Mouse (Mus musculus): Measurements from ENCODE around the gene St6galnac5.

The St6galnac5 gene

DNA sequence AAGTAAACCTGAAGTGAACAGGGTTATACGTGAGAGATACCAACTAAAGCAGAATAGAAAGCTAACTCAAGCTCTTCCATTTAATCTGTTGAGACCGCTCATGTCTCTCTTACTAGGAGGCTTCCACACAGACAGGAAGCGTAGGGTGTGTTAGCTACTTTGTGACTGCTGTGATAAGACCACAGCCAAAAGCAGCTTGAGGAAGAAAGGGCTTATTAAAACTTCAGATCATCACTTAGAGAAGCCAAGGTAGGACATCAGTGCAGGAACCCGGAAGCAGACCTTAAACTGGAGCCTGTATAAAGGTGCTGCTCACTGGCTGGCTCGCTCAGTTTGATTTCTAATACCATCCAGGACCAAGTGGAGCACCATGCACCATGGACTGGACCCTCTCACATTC lies 31.7 kb downstream of the St6galnac5 start:
- DNase-seq (ENCODE audit: low spot score in 2 of 2): no peak

DNA sequence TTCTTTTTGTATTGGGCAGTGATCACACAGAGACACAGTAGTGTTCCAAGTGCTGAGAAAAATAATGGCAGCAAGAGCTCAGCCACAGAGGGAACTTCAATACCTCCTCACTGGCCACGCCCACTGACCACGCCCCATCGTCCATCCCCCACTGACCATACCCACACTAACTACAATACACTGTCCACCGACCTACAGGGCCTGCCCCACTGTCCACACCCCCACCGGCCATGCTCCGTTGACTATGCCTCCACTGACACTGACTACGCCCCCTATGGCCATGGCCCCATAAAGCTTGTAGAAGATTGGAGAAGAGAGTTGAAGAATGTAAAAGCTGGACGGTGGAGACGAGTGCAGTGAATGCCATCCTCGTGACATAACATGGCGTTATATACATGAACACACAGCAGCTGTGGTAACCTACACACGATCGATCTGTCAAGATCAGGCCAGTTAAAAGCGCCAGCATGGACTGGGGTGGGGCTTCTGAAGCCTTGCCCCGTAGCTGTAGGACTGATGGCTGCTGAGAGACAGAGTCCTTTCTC lies 32.7 kb downstream of the St6galnac5 start:
- no peak for DNase-seq (ENCODE audit: low spot score in 2 of 2)

DNA sequence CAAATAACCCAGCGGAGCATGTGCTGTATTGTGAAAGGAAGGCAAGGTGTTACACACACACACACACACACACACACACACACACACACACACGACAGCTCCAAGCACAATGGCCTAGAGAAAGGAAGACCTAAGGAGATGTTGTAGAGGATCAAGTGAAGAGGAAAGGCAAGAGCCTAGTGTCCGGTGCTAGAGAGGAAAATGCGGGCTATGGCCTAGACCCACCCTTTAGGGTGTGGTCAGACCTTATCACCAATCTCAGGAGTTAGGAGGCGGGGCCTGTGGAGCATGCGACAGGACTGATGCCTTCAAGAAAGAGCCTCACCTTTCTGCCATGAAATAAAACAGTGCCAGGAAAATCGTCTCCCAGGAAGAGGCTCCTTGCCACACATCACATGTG lies 33.5 kb downstream of the St6galnac5 start:
- DNase-seq (ENCODE audit: low spot score in 2 of 2): no peak

DNA sequence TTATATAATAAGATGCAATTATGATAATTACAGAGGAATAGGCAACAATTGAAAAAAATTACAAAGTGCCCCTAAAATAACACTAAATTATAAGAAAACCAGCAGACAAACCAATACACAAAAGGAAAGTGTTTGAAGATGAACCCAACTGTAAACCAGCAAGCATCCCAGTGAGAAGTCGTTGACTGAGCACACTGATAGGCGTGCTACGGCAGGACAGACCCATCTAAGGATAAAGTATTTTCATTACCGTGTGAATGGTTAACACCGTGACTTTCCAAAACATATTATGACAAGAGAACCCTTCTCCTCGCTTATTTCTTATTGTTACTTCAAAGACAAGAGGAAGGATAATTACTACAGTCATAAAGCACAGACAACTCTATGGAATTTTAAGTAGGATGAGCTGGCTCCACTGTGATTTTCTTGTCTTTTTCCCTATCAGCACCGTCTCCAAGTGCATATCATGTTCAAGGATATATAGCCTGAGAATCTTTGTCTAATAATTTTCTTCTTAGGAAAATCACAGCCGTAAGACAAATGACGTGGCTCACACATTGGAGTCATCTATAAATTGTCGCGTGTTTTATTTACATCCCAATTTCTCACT lies 34.9 kb downstream of the St6galnac5 start:
- no peak for DNase-seq (ENCODE audit: low spot score in 2 of 2)

DNA sequence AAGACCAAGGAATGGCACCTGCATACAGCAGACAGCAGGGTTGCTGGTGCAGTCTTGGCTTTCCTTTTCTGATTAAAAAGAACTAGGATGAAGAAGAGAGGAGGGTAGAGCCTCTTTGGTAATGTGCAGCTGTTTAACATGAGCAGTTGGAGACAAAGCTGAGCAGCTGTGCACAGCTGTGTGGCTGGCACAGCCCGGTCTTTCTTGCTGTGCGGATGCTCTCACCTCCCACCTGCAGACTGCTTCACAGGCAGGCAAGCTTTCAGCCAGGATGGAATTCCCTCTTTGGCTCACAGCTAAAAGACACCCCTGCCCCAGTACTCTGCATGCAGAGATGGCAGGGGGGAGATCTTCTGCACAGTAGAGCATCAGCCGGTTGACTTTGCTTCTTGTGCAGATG lies 37.3 kb downstream of the St6galnac5 start:
- no peak for DNase-seq (ENCODE audit: low spot score in 2 of 2)

DNA sequence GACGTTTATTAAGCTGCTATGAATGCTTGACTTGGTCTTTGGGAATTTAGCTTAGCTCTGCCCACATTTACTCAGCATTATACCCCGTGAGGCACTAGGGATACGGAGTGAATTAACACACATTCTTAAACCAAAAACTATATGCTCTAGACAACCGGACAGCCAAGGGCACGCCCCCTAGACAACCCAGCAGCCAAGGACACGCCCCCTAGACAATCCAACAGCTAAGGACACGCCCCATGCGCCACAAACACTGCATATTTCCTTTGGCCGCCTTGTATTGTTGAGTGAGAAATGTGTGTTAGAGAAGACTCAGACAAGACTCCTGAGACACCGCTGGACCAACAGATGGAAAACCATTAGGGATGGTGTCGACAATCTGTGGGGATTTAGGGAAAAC lies 39.1 kb downstream of the St6galnac5 start:
- DNase-seq (ENCODE audit: low spot score in 2 of 2): no peak

DNA sequence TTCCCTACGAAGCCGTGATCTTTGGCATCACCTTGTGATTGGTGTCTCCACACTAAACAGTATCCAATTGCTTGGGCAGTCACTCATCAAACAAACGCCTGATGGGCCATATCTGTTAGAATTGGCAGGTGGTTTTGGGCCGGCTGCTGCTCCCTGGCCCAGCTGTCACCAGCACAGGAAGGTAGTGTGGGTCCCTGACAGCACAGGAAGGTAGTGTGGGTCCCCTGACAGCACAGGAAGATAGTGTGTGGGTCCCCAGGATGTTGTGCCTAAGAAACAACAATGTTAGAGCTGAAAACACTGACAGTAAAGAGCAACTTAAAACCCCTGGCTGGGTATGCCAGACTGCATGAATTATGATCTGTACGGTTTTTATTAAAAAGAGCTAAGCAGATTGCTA lies 40.4 kb downstream of the St6galnac5 start:
- DNase-seq (ENCODE audit: low spot score in 2 of 2): no peak

DNA sequence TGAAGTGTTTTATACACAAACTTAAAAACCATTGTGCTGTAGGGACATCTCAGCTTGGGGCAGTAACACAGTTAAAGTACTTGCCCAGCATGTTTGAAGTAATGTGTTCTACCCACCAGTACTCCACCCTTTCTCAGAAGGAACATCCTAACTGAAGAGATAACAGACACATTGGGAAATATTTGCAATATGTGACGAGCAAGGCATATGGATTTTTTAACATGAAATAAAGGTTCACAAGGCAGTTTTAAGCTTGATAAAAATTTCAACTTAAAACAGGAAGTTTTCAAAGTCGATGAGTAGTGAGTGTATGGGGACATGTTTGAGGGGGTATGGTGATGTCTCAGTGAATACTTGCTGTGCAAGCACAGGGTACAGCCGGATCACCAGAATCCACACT lies 45.7 kb downstream of the St6galnac5 start:
- DNase-seq (ENCODE audit: low spot score in 2 of 2): no peak

DNA sequence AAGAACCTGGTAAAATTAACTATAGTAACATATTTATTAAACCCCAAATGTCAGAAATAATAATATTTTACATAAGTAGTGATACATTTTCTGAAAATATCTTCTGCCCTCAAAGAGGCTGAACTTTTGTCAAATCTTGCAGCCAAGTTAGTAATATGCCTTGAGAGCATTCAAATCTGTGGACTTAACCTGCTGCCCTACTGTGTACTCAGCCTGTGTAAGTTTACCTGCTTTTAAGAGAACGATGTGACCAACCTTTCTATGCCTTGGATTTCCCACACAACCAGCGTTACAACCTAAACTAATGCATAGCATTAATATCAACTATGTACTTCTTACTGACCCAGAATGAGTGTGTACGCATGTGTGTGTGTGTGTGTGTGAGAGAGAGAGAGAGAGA lies 48.3 kb downstream of the St6galnac5 start:
- no peak for DNase-seq (ENCODE audit: low spot score in 2 of 2)

DNA sequence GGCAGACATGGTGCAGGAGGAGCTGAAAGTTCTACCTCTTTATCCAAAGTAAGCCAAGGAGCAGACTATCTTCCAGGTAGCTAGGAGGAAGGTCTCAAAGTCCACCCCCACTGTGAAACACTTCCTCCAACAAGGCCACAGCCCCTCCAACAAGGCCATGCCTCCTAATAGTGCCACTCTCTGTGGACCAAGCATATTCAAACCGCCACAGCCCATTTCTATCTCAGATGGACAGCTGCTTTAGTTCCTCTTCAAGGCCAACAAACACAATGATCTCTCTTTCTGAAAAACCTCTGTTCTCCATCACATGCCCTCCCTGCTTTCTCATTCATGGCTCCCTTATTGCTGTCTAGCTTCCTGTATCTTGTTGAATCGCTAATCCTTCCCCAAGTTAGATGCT lies 49.5 kb downstream of the St6galnac5 start:
- DNase-seq (ENCODE audit: low spot score in 2 of 2): no peak

DNA sequence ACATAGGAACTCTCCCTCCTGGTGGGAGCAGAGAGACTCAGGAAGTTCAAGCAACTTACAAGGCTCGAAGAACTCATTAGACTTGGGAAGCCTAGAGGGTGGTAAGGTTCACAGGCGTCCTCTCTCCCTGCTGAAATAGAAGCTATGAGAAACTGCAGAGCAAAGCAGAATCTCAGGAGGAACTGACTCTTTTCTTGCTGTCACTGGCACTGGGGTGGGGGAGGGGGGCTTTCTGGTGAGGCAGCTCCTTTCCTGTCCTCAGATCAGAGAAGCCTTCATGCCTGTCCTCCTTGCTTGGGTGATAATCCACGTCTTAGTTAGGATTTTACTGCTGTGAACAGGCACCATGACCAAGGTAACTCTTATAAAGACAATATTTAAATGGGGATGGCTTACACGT lies 50.0 kb downstream of the St6galnac5 start:
- DNase-seq (ENCODE audit: low spot score in 2 of 2): no peak

DNA sequence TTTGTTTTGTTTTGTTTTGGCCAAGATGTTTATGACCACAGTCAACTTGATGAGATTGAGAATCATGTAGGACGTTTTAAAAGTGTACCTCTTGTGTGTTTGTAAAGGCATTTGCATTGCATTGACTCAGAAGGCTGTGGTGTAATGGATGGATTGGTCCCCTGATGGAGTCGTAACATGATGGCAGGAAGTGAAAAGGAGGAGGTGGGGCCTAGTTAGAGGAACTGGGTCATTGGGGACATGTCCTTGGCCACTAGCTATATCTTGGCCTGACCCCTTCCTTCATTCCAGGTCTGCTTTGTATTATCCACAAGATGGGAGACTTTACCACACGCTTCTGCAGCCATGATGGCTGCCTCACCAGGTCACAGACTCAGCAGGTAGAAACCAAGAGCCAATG lies 50.7 kb downstream of the St6galnac5 start:
- no peak for DNase-seq (ENCODE audit: low spot score in 2 of 2)

DNA sequence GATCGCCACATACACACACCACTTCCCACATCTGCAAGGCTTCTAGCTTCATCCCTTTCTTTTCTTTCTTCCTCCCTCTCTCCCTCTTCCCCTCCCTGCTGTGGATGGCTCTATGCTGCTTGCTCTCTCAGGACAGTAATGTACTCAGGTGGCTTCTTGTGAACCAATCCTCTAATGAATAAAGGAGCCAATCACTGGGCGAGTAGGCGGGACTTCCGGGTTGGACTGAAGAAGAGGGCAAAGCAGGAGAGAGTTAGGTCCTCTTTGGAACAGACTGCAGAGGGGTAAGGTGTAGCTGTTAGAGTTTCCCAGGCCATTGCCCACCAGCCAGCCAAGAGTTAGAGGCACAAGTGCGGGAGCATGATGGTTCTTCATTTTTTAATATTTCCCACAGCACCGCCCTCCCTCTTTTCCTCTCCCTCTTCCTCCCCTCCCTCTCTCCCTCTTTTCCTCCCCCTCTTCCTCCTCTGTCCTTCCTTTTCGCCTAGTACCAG lies 52.2 kb downstream of the St6galnac5 start:
- DNase-seq (ENCODE audit: low spot score in 2 of 2): no peak

DNA sequence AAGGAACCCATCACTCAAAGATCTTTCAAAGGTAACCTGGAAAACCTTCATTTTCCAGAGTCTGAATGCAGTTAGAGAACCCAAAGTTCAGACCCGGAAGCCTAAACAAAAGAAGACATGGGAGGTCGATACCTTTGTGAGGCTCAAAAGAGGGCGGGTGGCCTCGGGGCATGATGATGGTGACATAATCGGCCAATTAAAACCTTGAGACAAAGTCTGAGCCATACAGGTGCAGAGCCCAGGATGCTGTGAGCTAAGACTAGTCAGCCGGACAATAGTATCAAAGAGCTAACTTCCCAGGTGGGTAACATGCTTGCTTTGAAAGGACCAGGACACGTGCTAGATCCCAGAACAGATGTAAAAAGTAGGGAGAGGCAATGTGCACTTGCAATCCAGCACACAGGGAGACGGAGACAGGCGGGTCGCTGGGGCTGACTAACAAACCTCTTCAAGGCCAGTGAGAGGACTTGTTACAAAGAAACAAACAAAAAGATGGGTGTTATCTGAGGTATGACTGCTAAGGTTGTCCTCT lies 52.7 kb downstream of the St6galnac5 start:
- no peak for DNase-seq (ENCODE audit: low spot score in 2 of 2)

DNA sequence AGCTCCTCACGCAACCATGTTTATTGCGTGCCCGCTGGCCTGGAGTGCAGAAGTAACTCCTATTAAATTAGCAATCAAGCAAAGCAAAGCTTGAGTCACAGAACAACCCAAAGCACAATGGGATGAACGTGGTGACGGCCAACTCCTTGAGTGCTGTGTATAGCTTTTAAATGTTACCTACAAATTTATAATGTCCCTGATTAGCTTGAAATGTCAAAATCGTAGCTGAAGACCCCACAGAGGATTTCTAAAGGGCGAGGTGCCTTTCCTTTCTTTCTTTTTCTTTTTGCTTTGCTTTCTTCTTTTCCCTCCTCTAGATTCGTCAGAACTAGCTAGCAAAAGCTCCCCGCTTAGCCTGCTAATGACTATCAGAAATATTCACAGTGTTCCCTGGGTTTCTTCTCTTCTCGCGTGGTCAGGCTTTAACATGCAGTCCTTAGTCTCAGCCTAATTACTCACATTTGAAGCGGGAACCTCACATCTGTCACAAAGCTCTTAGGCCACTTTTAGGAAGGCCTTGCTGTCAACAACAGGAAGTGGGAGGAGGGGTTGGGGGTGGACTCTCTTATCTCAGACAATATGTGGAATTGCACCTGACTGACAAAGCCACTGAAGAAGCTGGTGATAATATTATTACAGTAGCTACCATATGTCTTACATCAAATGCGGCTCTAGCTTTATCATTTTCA lies 53.6 kb downstream of the St6galnac5 start:
- DNase-seq (ENCODE audit: low spot score in 2 of 2): no peak

DNA sequence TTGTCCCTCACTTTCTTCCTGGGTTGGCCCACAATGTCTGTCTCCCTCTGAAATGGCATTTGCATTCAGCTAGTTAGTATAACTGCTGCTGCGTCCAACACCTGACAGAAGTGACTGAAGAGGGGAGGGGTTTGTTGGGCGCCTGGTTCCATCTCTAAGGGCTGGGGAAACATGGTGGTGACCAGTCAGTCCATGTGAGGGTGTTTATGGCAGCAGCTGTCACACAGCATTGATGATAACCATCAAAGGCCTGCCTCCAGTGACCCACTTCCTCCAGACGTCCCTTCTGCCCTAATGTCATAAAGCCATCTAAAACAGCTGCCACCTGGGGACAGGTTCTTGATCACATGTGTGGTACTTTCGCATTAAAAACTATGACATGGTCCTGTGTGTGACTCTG lies 55.9 kb downstream of the St6galnac5 start:
- DNase-seq (ENCODE audit: low spot score in 2 of 2): no peak

DNA sequence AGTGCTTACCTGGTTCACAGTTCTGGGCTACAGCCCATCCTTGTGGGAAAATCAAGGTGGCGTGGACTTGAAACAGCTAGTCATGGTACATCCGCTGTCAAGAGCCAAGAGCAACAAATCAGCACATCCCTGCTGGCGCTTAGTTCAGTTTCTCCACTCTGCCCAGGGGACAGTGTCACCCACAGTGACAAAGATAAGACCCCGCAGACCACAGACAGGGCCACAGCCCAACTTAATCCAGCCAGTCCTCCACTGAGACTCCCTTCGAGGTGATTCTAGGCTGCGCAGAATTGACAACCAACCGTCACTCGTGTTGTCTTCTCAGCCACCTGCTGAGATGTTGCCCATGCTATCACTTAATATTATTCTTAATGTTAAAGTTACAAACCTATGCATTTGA lies 56.7 kb downstream of the St6galnac5 start:
- no peak for DNase-seq (ENCODE audit: low spot score in 2 of 2)

DNA sequence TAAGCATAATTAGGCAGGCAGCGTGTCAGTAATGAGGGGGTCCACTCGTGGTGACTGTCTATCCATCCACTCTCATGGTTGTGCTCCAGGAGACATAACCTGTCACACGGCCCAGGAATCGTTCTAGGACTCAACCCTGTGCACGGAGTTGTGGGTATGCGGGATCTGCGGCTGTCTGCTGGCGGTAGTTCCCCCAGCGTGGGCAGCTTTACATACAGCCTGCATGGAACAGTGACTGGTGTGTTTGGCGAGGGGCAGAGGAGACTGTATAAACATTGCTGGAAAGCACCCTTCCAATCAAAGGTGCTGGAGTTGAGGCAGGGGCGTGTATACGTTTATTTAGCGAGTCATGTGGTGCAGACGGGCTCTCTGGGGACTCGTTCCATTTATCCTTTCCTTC lies 58.5 kb downstream of the St6galnac5 start:
- DNase-seq (ENCODE audit: low spot score in 2 of 2): no peak

DNA sequence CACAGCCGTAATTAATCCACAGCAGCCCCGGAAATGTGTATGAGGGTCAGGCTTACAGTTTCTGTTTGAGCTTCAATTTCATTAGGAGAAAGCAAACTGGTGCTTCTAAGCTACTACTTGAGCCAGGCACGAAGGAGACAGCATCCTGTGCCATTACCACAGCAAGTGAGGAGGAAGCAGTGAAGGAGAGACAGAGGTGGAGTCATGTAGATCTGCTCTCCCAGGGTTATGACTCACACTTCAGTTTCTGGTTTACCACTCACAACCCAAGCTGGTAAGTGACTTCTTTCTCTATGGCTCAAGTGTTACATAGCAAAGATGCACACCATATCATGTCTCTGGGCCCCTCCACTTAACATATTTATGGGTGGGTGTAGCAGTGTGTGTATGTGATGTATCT lies 61.7 kb downstream of the St6galnac5 start:
- no peak for DNase-seq (ENCODE audit: low spot score in 2 of 2)

DNA sequence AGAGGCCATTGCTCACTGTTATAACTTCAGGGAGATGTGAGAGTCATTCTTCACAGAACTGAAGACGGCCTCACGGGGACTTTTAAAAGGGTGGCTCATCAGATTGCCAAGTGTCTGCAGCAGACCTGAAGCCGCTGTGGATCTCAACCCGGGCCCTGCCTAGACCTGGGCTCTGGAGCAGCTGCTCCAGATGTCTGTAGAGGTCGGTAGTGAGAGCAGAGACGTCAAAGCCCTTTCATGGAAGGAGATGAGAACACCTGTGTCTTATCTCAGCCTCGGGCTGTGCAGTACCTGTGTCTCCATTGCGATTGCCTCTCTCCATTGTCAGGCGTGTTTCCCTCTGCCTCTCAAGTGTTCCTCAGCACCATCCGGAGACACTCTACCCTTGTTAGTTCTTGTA lies 62.9 kb downstream of the St6galnac5 start:
- DNase-seq (ENCODE audit: low spot score in 2 of 2): no peak

DNA sequence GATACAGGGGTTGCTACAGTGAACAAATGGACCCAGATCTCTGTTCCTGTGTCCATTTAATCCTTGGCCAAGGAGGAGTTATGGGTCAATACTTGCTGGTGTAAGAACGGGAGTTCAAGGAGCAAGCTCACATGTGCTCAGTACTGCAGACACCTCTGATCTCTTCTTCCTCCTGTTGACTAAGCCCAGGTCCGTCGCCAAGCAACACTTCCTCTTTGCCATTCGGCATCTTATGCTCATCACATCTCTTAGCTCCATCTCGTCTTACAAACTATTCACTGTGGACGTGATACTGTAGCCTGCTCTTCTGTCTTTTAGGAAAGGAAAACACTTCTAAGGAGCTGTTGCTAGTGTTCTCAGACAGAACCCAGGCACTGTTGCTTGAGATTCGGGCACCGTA lies 64.5 kb downstream of the St6galnac5 start:
- DNase-seq (ENCODE audit: low spot score in 2 of 2): no peak

DNA sequence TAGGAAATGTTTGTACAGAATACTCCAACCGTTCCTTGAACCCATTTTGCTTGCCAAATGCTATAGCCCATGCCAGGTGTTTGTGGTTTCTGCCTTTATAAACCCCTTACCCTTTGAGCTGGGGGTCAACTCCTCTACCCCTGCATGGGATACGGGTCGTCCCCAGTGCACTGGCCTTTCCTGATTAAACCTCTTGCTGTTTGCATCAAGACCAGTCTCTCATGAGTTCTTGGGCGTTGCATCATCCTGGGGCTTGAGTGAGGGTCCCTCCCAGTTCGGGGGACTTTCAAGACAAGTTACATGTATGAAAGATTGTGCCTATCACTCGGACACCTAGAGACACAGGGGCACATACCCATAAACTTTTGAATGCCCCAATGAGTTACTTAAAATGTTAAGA lies 67.7 kb downstream of the St6galnac5 start:
- no peak for DNase-seq (ENCODE audit: low spot score in 2 of 2)

DNA sequence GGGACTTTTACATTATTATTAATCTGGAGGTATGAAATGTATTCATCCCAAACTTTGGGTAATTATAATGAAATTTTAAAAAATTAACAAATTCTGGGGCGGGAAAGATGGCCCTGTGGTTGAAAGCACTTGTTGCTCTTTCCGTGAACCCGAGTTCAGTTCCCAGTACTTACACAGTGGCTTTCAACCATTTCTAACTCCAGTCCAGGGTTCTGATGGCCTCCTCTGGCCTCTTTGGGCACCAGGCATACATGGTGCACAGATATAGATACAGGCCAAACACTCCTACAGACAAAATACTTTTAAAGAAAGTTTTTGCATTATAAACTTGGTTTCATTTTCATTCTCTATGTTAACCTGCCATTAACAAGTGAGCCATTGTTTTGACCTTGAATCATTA lies 68.4 kb downstream of the St6galnac5 start:
- no peak for DNase-seq (ENCODE audit: low spot score in 2 of 2)
